Mouse (Mus musculus): ENCODE data around the gene Klhl22.

- TF ChIP-seq CTCF (IDR thresholded peaks at IDR 0.05; ENCODE audit: low read depth, low read length) (no peak), GATA1 (IDR thresholded peaks at IDR 0.05; ENCODE audit: borderline replicate concordance, low read length) (no peak), GATA2 (IDR thresholded peaks at IDR 0.05; ENCODE audit: borderline replicate concordance, low read depth, low read length) (no peak), POLR2AphosphoS5 (IDR thresholded peaks at IDR 0.05; ENCODE audit: insufficient replicate concordance, low read depth, low read length) (no peak)
These were observed 37.5 kb upstream of the Klhl22 start for GRCm38 (mm10) chr16:17721822-17722460.
